Mouse (Mus musculus) heart, adult 8-10 months (tissue): Measurements from ENCODE around the gene Cipc. TPM values are rescaled to one million over a fixed set of nuclear protein-coding genes. Genes with fewer than 3 reads are reported as not detected.

ENCODE experiments used
- DNase-seq: peaks from one replicate; pipeline ENCODE4 v3.0.0; 2022; ENCODE audit warnings: low spot score
- total RNA-seq, 4 experiments: library from RNA; stranded (reverse); gene quantifications; 2 replicates each; pipeline ENCODE4 v1.2.4; 2022

Gene Cipc
- total RNA-seq, 4 experiments from 2014 or later, result 42.4 to 53.8 (median 48.3) TPM

- no peak for DNase-seq
These were observed 43.3 kb downstream of the Cipc start, which contains the start of gene Zdhhc22 for GRCm38 (mm10) chr12:86989890-86990754. Zdhhc22 (minus strand) TSS chr12:86990430.

GRCm38 (mm10) chr12:86990755-86991110 lies 43.9 kb downstream of the Cipc start:
- no peak for DNase-seq

- DNase-seq, result no peak
These were observed 47.3 kb downstream of the Cipc start for GRCm38 (mm10) chr12:86994166-86994565.

- no peak for DNase-seq
These were observed 47.9 kb downstream of the Cipc start for GRCm38 (mm10) chr12:86994776-86995175.

GRCm38 (mm10) chr12:86995931-86996330 lies 49.1 kb downstream of the Cipc start:
- DNase-seq, result no peak

- DNase-seq, result no peak
These were observed 51.9 kb downstream of the Cipc start for GRCm38 (mm10) chr12:86998699-86999098.

GRCm38 (mm10) chr12:86999283-86999820 lies 52.5 kb downstream of the Cipc start:
- peak; percentile 77 for DNase-seq

GRCm38 (mm10) chr12:87000151-87000839 lies 53.5 kb downstream of the Cipc start:
- DNase-seq, result no peak

GRCm38 (mm10) chr12:87000840-87001176 lies 54.0 kb downstream of the Cipc start:
- no peak for DNase-seq

- no peak for DNase-seq
These were observed 55.4 kb downstream of the Cipc start for GRCm38 (mm10) chr12:87002209-87002608.

GRCm38 (mm10) chr12:87002815-87003214 lies 56.0 kb downstream of the Cipc start:
- no peak for DNase-seq

- no peak for DNase-seq
These were observed 56.8 kb downstream of the Cipc start for GRCm38 (mm10) chr12:87003606-87004005.

- no peak for DNase-seq
These were observed 57.8 kb downstream of the Cipc start for GRCm38 (mm10) chr12:87004596-87004995.

Other genes starting within 250 kb of the Cipc start
- 1 to 10 TPM; 2.9 to 4.6 (median 3.8) TPM for gene Angel1, start 220.6 kb upstream of the Cipc start, total RNA-seq
- gene Lrrc74a, start 212.7 kb upstream of the Cipc start, total RNA-seq, result not detected
- gene Irf2bpl, start 62.2 kb upstream of the Cipc start, total RNA-seq, result 10 to 100 TPM; 26.2 to 30.4 (median 27.8) TPM
- not detected for gene Zdhhc22, start 43.4 kb downstream of the Cipc start, total RNA-seq
- gene Tmem63c, start 74.3 kb downstream of the Cipc start, total RNA-seq, result under 1 TPM in 3 of 4 experiments, not detected in 1; 0.08 to 0.28 (median 0.17) TPM
- under 1 TPM in 2 of 4 experiments, not detected in 2; 0.16 to 0.47 TPM for gene Ngb, start 155.5 kb downstream of the Cipc start, total RNA-seq
- 10 to 100 TPM; 45.5 to 49.6 (median 46.5) TPM for gene Gstz1, start 200.1 kb downstream of the Cipc start, total RNA-seq
- 10 to 100 TPM in 2 of 4 experiments, 1 to 10 TPM in 2; 8.0 to 10.8 (median 9.3) TPM for gene Pomt2, start 200.9 kb downstream of the Cipc start, total RNA-seq